Mouse (Mus musculus): ENCODE measurements around the gene Clmn. TPM values are rescaled to one million over a fixed set of nuclear protein-coding genes. Genes with fewer than 3 reads are reported as not detected.

Clmn gene
- polyA plus RNA-seq, 1 experiment = 0.05 TPM

DNA sequence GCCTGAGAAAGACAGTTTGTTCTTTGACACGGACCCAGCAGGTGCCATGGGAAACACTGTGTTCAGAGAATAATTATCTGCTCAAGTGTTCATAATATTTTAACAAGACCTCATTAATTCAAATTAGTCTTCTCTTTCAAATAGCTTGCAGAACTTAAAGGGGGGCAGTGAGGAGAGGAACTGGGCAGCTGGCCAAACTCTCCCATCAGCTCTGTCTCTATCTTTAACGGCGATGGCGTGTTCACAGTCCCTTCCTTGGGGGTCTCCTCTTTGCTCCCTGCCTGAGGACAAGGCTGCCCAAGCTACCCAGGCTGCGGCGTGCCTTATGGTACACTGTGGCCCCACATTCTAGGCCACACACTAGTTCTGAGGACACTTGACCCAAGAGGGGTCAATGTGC, 37.2 kb downstream of the Clmn start:
- H3K27me3 ChIP-seq (ENCODE audit: control insufficient read depth, insufficient read depth, insufficient read length) = peaks cover 32% of the 10 kb centered on the region
- no peaks in the 10 kb centered on the region for H3K79me3 ChIP-seq (ENCODE audit: low read depth)
- no peaks in the 10 kb centered on the region for H3K36me3 ChIP-seq (ENCODE audit: control insufficient read depth, insufficient read depth)
- H3K4me3 ChIP-seq (ENCODE audit: insufficient read depth, poor library complexity, severe bottlenecking) = no peak overlapping the region
- TF ChIP-seq USF1 (IDR thresholded peaks at IDR 0.05; ENCODE audit: low read depth) (no peak), MAX (IDR thresholded peaks at IDR 0.05) (no peak), FOSL1 (IDR thresholded peaks at IDR 0.05; ENCODE audit: insufficient read depth, low read length, poor library complexity, severe bottlenecking) (no peak)
- H3ac ChIP-seq (ENCODE audit: control insufficient read depth, insufficient read length, low read depth) = no peak overlapping the region
- no peaks in the 10 kb centered on the region for H3K79me2 ChIP-seq (ENCODE audit: control insufficient read depth, insufficient read depth)

DNA sequence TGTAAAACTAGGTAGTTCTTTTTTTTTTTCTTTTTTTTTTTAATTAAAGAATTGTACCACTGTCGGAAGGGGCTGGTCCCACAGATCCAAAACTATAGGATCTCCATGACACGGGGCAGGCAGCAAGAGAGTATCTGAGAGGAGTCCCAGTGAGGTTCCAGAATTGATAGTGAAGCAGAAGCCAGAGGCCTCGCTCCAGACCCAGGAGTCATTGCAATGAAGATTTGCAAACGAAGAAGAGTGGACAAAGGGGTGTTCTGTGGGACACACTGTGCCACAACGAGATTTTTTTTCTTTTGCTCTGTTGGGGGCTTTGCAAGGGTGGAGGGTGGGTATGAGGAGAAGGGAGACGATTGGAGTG, 40.0 kb downstream of the Clmn start:
- Histone ChIP-seq H3K27me3 (ENCODE audit: control insufficient read depth, insufficient read depth, insufficient read length) (peaks cover 22% of the 10 kb centered on the region), H3K79me3 (ENCODE audit: low read depth) (no peaks in the 10 kb centered on the region), H3K79me2 (ENCODE audit: control insufficient read depth, insufficient read depth) (no peaks in the 10 kb centered on the region), H3K36me3 (ENCODE audit: control insufficient read depth, insufficient read depth) (no peaks in the 10 kb centered on the region), H3K4me3 (ENCODE audit: insufficient read depth, poor library complexity, severe bottlenecking) (no peak overlapping the region), H3ac (ENCODE audit: control insufficient read depth, insufficient read length, low read depth) (no peak overlapping the region)
- no peak for TF ChIP-seq USF1 (IDR thresholded peaks at IDR 0.05; ENCODE audit: low read depth)
- no peak for TF ChIP-seq CEBPB (IDR thresholded peaks at IDR 0.05; ENCODE audit: low read depth)
- TF ChIP-seq MAX (IDR thresholded peaks at IDR 0.05) = no peak
- TF ChIP-seq FOSL1 (IDR thresholded peaks at IDR 0.05; ENCODE audit: insufficient read depth, low read length, poor library complexity, severe bottlenecking) = no peak
- TF ChIP-seq CTCF (IDR thresholded peaks at IDR 0.05; ENCODE audit: control insufficient read depth, insufficient read depth, insufficient read length) = no peak
- no peak for TF ChIP-seq MYOD1 (IDR thresholded peaks at IDR 0.05; ENCODE audit: control insufficient read depth, insufficient read length, low read depth)
- no peak for TF ChIP-seq MYOG (IDR thresholded peaks at IDR 0.05; ENCODE audit: control insufficient read depth, extremely low read depth, insufficient read length)

DNA sequence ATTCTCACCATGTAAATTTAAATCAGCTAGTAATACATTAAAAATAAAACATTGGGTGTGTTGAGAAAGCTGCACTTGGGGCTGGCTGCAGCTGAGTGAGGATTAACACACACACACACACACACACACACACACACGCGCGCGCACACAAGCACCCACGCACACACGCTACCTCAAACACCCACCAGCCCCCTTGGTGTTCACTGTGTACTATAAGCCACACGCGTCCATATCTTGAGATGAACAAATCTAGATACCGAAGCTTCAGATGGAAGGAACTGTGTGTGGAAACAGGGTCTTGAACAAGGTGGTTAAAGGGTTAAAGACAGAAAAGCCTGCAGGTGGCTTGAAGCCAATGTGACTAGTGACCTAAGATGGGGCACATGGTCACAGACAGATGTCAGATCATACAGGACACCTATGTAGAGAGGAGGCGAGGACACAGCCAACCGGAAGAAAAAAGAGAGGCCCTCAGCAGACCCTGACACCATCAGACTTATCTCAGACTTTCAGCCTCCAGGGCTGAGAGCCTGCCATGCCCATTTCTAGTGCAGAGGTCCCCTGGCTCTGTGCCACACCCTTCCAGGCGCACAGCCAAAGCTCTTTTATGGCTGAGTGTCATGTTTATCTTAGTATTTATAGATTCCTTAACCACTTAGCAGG, 40.5 kb downstream of the Clmn start:
- Histone ChIP-seq H3K4me3 (ENCODE audit: insufficient read depth, poor library complexity, severe bottlenecking) (no peak overlapping the region), H3K36me3 (ENCODE audit: control insufficient read depth, insufficient read depth) (no peaks in the 10 kb centered on the region), H3K79me2 (ENCODE audit: control insufficient read depth, insufficient read depth) (no peaks in the 10 kb centered on the region), H3K79me3 (ENCODE audit: low read depth) (no peaks in the 10 kb centered on the region), H3K27me3 (ENCODE audit: control insufficient read depth, insufficient read depth, insufficient read length) (peaks cover 22% of the 10 kb centered on the region), H3ac (ENCODE audit: control insufficient read depth, insufficient read length, low read depth) (no peak overlapping the region)
- TF ChIP-seq CEBPB (IDR thresholded peaks at IDR 0.05; ENCODE audit: low read depth) = no peak
- TF ChIP-seq CTCF (IDR thresholded peaks at IDR 0.05; ENCODE audit: control insufficient read depth, insufficient read depth, insufficient read length) = no peak
- no peak for TF ChIP-seq FOSL1 (IDR thresholded peaks at IDR 0.05; ENCODE audit: insufficient read depth, low read length, poor library complexity, severe bottlenecking)
- TF ChIP-seq MYOD1 (IDR thresholded peaks at IDR 0.05; ENCODE audit: control insufficient read depth, insufficient read length, low read depth) = no peak
- no peak for TF ChIP-seq MYOG (IDR thresholded peaks at IDR 0.05; ENCODE audit: control insufficient read depth, extremely low read depth, insufficient read length)
- TF ChIP-seq MAX (IDR thresholded peaks at IDR 0.05) = no peak
- no peak for TF ChIP-seq USF1 (IDR thresholded peaks at IDR 0.05; ENCODE audit: low read depth)

DNA sequence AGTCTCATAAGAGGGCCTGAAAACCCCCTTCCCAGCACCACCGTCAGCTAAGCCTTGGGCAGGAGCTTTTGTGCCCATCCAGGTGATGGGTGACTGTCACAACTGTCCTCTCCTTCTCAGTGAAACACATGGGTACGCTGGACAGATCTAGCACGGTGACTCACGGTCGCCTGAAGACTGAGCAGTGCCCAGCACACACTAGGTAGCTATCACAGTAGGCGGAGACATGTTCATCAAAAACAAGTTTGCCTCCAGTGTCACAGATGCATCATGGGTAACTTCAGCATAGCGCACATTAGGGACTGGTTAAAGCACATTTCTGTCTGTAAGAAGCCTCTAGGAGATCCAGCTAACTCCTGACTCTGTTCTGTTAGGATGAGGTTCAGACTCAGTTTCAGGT, 41.2 kb downstream of the Clmn start:
- no peaks in the 10 kb centered on the region for H3K79me3 ChIP-seq (ENCODE audit: low read depth)
- H3K4me3 ChIP-seq (ENCODE audit: insufficient read depth, poor library complexity, severe bottlenecking) = no peak overlapping the region
- H3K36me3 ChIP-seq (ENCODE audit: control insufficient read depth, insufficient read depth) = no peaks in the 10 kb centered on the region
- no peaks in the 10 kb centered on the region for H3K79me2 ChIP-seq (ENCODE audit: control insufficient read depth, insufficient read depth)
- TF ChIP-seq FOSL1 (IDR thresholded peaks at IDR 0.05; ENCODE audit: insufficient read depth, low read length, poor library complexity, severe bottlenecking) (no peak), USF1 (IDR thresholded peaks at IDR 0.05; ENCODE audit: low read depth) (no peak), MAX (IDR thresholded peaks at IDR 0.05) (no peak), MYOD1 (IDR thresholded peaks at IDR 0.05; ENCODE audit: control insufficient read depth, insufficient read length, low read depth) (no peak), CTCF (IDR thresholded peaks at IDR 0.05; ENCODE audit: control insufficient read depth, insufficient read depth, insufficient read length) (no peak), MYOG (IDR thresholded peaks at IDR 0.05; ENCODE audit: control insufficient read depth, extremely low read depth, insufficient read length) (no peak), CEBPB (IDR thresholded peaks at IDR 0.05; ENCODE audit: low read depth) (no peak)
- no peak overlapping the region for H3ac ChIP-seq (ENCODE audit: control insufficient read depth, insufficient read length, low read depth)
- peaks cover 22% of the 10 kb centered on the region for H3K27me3 ChIP-seq (ENCODE audit: control insufficient read depth, insufficient read depth, insufficient read length)

DNA sequence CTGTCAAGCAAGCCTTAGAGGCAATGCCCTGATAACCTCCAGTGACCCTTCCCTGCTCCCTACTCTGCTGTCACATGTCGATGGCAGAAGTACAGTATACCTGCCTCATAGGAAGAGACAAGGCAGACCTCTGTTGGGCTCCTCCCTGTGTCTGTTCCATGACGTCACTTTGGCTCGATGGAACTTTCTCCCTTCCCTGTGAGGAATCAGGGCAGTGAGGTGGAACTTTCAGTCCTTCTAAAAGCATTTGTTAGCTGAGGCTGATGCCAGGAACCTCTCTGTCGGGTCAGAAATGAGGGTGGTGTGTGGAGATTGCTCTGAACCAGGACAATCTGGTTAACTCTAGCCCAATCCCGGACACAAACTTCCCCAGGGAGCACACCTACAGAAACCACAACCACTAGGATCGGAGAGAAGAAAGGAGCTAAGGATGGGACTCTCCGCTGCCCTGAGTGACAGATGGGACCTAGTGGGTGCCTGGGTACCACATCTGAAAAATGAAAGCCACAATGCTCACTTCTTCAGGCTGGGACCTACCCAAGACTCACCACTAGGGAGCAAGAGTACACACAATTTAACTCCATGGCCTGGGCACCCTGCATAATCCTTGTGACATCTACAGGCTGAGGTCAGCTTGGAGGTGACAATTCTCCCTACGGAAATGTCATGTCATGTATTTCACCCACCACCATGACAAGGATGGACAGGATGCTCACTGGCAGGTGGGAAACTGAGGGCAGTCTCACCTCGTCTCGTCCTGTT, 41.9 kb downstream of the Clmn start:
- Histone ChIP-seq H3ac (ENCODE audit: control insufficient read depth, insufficient read length, low read depth) (no peak overlapping the region), H3K79me2 (ENCODE audit: control insufficient read depth, insufficient read depth) (no peaks in the 10 kb centered on the region), H3K79me3 (ENCODE audit: low read depth) (no peaks in the 10 kb centered on the region), H3K27me3 (ENCODE audit: control insufficient read depth, insufficient read depth, insufficient read length) (peaks cover 23% of the 10 kb centered on the region), H3K36me3 (ENCODE audit: control insufficient read depth, insufficient read depth) (no peaks in the 10 kb centered on the region), H3K4me3 (ENCODE audit: insufficient read depth, poor library complexity, severe bottlenecking) (no peak overlapping the region)
- no peak for TF ChIP-seq CEBPB (IDR thresholded peaks at IDR 0.05; ENCODE audit: low read depth)
- no peak for TF ChIP-seq MYOG (IDR thresholded peaks at IDR 0.05; ENCODE audit: control insufficient read depth, extremely low read depth, insufficient read length)
- TF ChIP-seq USF1 (IDR thresholded peaks at IDR 0.05; ENCODE audit: low read depth) = no peak
- TF ChIP-seq MYOD1 (IDR thresholded peaks at IDR 0.05; ENCODE audit: control insufficient read depth, insufficient read length, low read depth) = no peak
- TF ChIP-seq CTCF (IDR thresholded peaks at IDR 0.05; ENCODE audit: control insufficient read depth, insufficient read depth, insufficient read length) = no peak
